8 mouse cellular contexts compared by ENCODE assay signal in genomic region chr13:13393228-13394095, GRCm38 (mm10). TPM values are rescaled to one million over a fixed set of nuclear protein-coding genes. Genes with fewer than 3 reads are reported as not detected.
DNase-seq lines count a peak whose midpoint lies in the region; ATAC-seq lines count a peak whose summit lies in the region.
"Not testable (repeated sequence)": the region's sequence is repeated elsewhere in the genome, so short reads cannot be mapped to it uniquely, and the experiment has no call there.

Gpr137b (minus strand) TSS chr13:13394014.

- H3K4me3 ChIP-seq in hindbrain, embryonic 11.5 days (ENCODE audit: low read depth, low read length), result peak within 1 kb of the TSS; percentile 32
- peak within 1 kb of the TSS; percentile 34 for H3K4me3 ChIP-seq in liver, embryonic 16.5 days (ENCODE audit: low read depth, low read length)
- peak within 1 kb of the TSS; percentile 29 for H3K4me3 ChIP-seq in neural tube, embryonic 11.5 days (ENCODE audit: low read depth, low read length)

- not testable (repeated sequence) for H3K4me1 ChIP-seq in hindbrain, embryonic 11.5 days (replicated peaks; ENCODE audit: control insufficient read depth, insufficient read depth, low read length); liver, embryonic 16.5 days (ENCODE audit: control insufficient read depth, low read depth, low read length); neural tube, embryonic 11.5 days (ENCODE audit: control insufficient read depth, insufficient read depth, low read length)

- H3K36me3 ChIP-seq in hindbrain, embryonic 11.5 days (ENCODE audit: control insufficient read depth, insufficient read depth, low read length); liver, embryonic 16.5 days (ENCODE audit: control insufficient read depth, insufficient read depth); neural tube, embryonic 11.5 days (ENCODE audit: control insufficient read depth, insufficient read depth, low read length): not testable (repeated sequence)

- H3K9me3 ChIP-seq in hindbrain, embryonic 11.5 days (ENCODE audit: control insufficient read depth, low read length); liver, embryonic 16.5 days (replicated peaks; ENCODE audit: control insufficient read depth, low read length); neural tube, embryonic 11.5 days (ENCODE audit: control insufficient read depth, low read length): not testable (repeated sequence)

- DNase-seq in R1 (ENCODE audit: low read depth, low spot score), result peak; percentile 46
- DNase-seq in cerebellum, postnatal 36 days, result peak; percentile 27 to 35
- peak; percentile 46 to 74 for DNase-seq in frontal cortex, postnatal 36 days (ENCODE audit: low spot score in 2 of 2)
- DNase-seq in hindbrain, embryonic 11.5 days (ENCODE audit: low spot score), result peak; percentile 57
- peak; percentile 41 to 58 for DNase-seq in layer of hippocampus, adult 8-10 months (ENCODE audit: low spot score in 2 of 2)
- peak; percentile 75 for DNase-seq in neural tube, embryonic 11.5 days (ENCODE audit: low spot score)
- peak; percentile 13 for DNase-seq in telencephalon, adult 2 months (ENCODE audit: low read depth, low spot score)

- H3K27me3 ChIP-seq in hindbrain, embryonic 11.5 days (ENCODE audit: control insufficient read depth, insufficient read depth, low read length); liver, embryonic 16.5 days (ENCODE audit: control insufficient read depth, insufficient read depth, low read depth, low read length); neural tube, embryonic 11.5 days (ENCODE audit: control insufficient read depth, insufficient read depth, low read length): not testable (repeated sequence)

- not testable (repeated sequence) for H3K27ac ChIP-seq in hindbrain, embryonic 11.5 days (ENCODE audit: low read depth, low read length); liver, embryonic 16.5 days (ENCODE audit: low read length); neural tube, embryonic 11.5 days (ENCODE audit: low read depth, low read length)

- peak; percentile 94 for ATAC-seq in hindbrain, embryonic 11.5 days (ENCODE audit: low FRiP score)
- peak; percentile 82 for ATAC-seq in liver, embryonic 16.5 days (ENCODE audit: low read depth)
- peak; percentile 88 for ATAC-seq in neural tube, embryonic 11.5 days (ENCODE audit: insufficient read depth, low FRiP score, low TSS enrichment)

- 0 out of 2 replicates have a peak within 1 kb of the TSS, but pooled peaks have one; percentile 44 for H3K9ac ChIP-seq in hindbrain, embryonic 11.5 days (ENCODE audit: low read depth, low read length)
- H3K9ac ChIP-seq in liver, embryonic 16.5 days (ENCODE audit: low read depth, low read length); neural tube, embryonic 11.5 days (ENCODE audit: low read length): not testable (repeated sequence)

- peak within 1 kb of the TSS; percentile 33 for H3K4me2 ChIP-seq in hindbrain, embryonic 11.5 days (replicated peaks; ENCODE audit: low read depth, low read length)
- H3K4me2 ChIP-seq in liver, embryonic 16.5 days (ENCODE audit: low read depth, low read length), result peak within 1 kb of the TSS; percentile 39
- peak within 1 kb of the TSS; percentile 35 for H3K4me2 ChIP-seq in neural tube, embryonic 11.5 days (ENCODE audit: low read depth)

- under 1% methylated on average over 40 of the region's 78 CpGs for WGBS in hindbrain, embryonic 11.5 days
- under 1% methylated on average over 33 of the region's 78 CpGs for WGBS in liver, embryonic 16.5 days (ENCODE audit: insufficient replicate concordance)
- WGBS in neural tube, embryonic 11.5 days, result under 1% methylated on average over 45 of the region's 78 CpGs

RNA-seq across cellular contexts. Expression of gene Gpr137b, which starts in this region (rescaled TPM):
- polyA plus RNA-seq in hindbrain, embryonic 11.5 days (2014; fragmentation: Nextera tagmentation; extraction: Ambion mirVana), result 29.9 and 31.2 TPM in 2 replicates
- 10 to 100 TPM; 27.6 to 36.6 (median 31.1) TPM for total RNA-seq in layer of hippocampus, adult 8-10 months (2022)
- 2.8 and 5.2 TPM in 2 replicates for polyA plus RNA-seq in liver, embryonic 16.5 days (2015; fragmentation: Nextera tagmentation; extraction: Ambion mirVana)
- 24.4 and 28.8 TPM in 2 replicates for polyA plus RNA-seq in neural tube, embryonic 11.5 days (2014; fragmentation: Nextera tagmentation; extraction: Ambion mirVana)

Comparison
In these comparisons a context has a peak if more than half of its experiments do, and no peak if none do; other contexts are left out.
1. DNase-seq: peak in every context shown above with its lines; median percentile 75 in neural tube, embryonic 11.5 days; 60 in frontal cortex, postnatal 36 days; 57 in hindbrain, embryonic 11.5 days; 50 in layer of hippocampus, adult 8-10 months; 46 in R1; 31 in cerebellum, postnatal 36 days; 13 in telencephalon, adult 2 months.